Mouse (Mus musculus) ES-Bruce4 (cell line): ENCODE results near the gene BC049352.

Experiments used
- CTCF ChIP-seq: IDR thresholded peaks from one replicate; pipeline ENCODE4 v1.8.1; 2011; ENCODE audit warnings: low read depth, low read length
- POLR2A ChIP-seq: IDR thresholded peaks from one replicate; pipeline ENCODE4 v1.8.1; 2011; ENCODE audit warnings: low read length; ENCODE audit not compliant: insufficient read depth

DNA sequence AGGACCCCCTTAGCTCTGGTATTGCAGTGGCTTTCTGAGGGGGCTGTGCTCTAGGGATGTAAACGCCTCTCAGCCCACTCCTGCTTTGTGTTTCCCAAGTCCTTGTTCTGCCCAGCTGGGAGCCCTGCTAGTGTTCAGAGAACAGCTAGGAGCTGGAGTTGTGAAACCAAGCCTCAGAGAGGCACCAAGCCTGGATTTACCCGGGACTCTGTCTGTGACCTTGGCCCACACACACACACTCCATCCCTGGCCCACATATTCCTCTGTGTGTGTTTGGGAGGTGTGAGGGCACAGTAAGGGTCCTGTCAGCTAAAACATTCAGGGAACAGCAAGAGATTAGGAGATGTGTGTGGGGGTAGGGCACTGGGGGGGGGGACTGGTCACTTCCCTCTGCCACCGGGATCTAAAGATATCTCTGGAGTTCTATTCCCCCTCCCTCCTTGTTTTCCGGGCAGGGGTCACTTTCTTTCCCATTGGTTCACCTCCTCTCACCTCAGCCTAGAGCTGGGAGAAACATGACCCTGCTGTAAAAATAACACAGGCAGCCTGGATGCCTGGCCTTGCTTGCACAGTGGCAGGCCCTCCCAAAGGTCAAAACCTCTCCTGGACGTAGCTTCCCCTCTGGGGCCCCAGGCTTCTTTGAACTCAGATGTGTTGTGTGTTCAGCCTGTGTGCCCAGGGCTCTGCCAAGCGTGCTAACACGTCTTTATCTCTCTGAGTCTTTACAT is 45.2 kb upstream of the BC049352 start:
- TF ChIP-seq POLR2A, result no peak
- no peak for TF ChIP-seq CTCF
